In the genomic region with DNA sequence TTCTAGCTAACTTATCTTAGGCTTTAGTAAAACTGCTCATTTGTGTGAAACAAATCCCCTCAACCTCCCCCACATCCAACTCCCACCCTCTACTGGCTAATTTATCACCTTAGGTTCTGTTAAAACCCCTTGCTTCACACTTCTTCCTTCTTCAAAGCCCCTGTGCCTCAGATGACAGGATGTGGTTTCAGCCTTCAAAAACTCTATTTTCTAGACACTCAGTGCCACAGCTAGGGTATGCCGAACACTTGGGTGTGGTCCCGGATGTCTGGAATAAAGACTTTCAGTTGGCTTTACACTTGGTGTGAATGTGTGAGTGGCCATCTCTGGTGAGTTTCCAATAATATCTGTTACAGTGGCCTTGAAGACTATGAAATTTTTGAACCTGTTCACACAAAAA, we compare ENCODE assay signal across 18 mouse cellular contexts. TPM values are rescaled to one million over a fixed set of nuclear protein-coding genes. Genes with fewer than 3 reads are reported as not detected.
DNase-seq lines count a peak whose midpoint lies in the region; ATAC-seq lines count a peak whose summit lies in the region.
"Had no signal": no experiment of that assay in that cellular context is flagged by ENCODE, and none has a peak within 500 bp of the region (broad histone marks: within the 10 kb centered on the region; RNA-seq: fewer than 3 reads in every experiment).

No protein-coding gene starts in this region.

- H3K27ac ChIP-seq in forebrain, embryonic 12.5 days, result no peak overlapping the region
- H3K27ac ChIP-seq: embryonic facial prominence, embryonic 12.5 days; gastrocnemius, adult 2 months; heart, embryonic 13.5 days; hindbrain, embryonic 13.5 days; liver, embryonic 14.5 days had no signal

- 95% methylated on average over 2 of the region's 2 CpGs for WGBS in forebrain, embryonic 12.5 days

- H3K27me3 ChIP-seq in forebrain, embryonic 12.5 days, result no peaks in the 10 kb centered on the region
- H3K27me3 ChIP-seq: embryonic facial prominence, embryonic 12.5 days; heart, embryonic 13.5 days; hindbrain, embryonic 13.5 days had no signal

- DNase-seq in CD4-positive, CD25-positive, alpha-beta regulatory T cell, adult 2 months (ENCODE audit: low read depth, low spot score), result peak; percentile 84
- DNase-seq in T-cell, adult 2 months (ENCODE audit: low spot score), result peak; percentile 90
- peak; percentile 77 to 81 for DNase-seq in natural killer cell, adult 2 months (ENCODE audit: low spot score in 2 of 2)
- peak; percentile 69 to 70 for DNase-seq in thymus, postnatal 10 days (ENCODE audit: low spot score in 2 of 2)
- DNase-seq in left cerebral cortex, postnatal 4 days, result no peak
- DNase-seq: cerebellum, postnatal 10 days; gastrocnemius, adult 2 months had no signal

- no peaks in the 10 kb centered on the region for H3K9me3 ChIP-seq in forebrain, embryonic 12.5 days
- H3K9me3 ChIP-seq: embryonic facial prominence, embryonic 12.5 days; heart, embryonic 13.5 days; hindbrain, embryonic 13.5 days had no signal

- no peaks in the 10 kb centered on the region for H3K4me1 ChIP-seq in forebrain, embryonic 12.5 days
- H3K4me1 ChIP-seq: embryonic facial prominence, embryonic 12.5 days; heart, embryonic 13.5 days; hindbrain, embryonic 13.5 days had no signal

- no peak overlapping the region for H3K4me3 ChIP-seq in forebrain, embryonic 12.5 days (replicated peaks)
- H3K4me3 ChIP-seq: embryonic facial prominence, embryonic 12.5 days; gastrocnemius, adult 2 months; heart, embryonic 13.5 days; hindbrain, embryonic 13.5 days; myocyte had no signal

- intact Hi-C loops in left cerebral cortex, postnatal 4 days (cut with DNase I), result no loop called here

- H3K4me2 ChIP-seq in forebrain, embryonic 12.5 days, result no peak overlapping the region
- H3K4me2 ChIP-seq: embryonic facial prominence, embryonic 12.5 days; heart, embryonic 13.5 days; hindbrain, embryonic 13.5 days had no signal

- no peak overlapping the region for H3K9ac ChIP-seq in forebrain, embryonic 12.5 days
- H3K9ac ChIP-seq: embryonic facial prominence, embryonic 12.5 days; heart, embryonic 13.5 days; hindbrain, embryonic 13.5 days; liver, embryonic 14.5 days had no signal

- no peak for ATAC-seq in megakaryocyte-erythroid progenitor cell, adult 5-6 weeks (replicated peaks; ENCODE audit: low FRiP score, low TSS enrichment, poor library complexity, severe bottlenecking)
- ATAC-seq in forebrain, embryonic 12.5 days (ENCODE audit: low FRiP score), result no peak

- H3K36me3 ChIP-seq in forebrain, embryonic 12.5 days (replicated peaks), result no peaks in the 10 kb centered on the region
- H3K36me3 ChIP-seq: embryonic facial prominence, embryonic 12.5 days; heart, embryonic 13.5 days; hindbrain, embryonic 13.5 days had no signal

RNA-seq across cellular contexts. Expression of a gene that starts 4.8 kb away (rescaled TPM):
- total RNA-seq in left cerebral cortex, postnatal 4 days (2021), result under 1 TPM in 1 of 2 experiments, not detected in 1; 0.42 TPM
- 21.0 TPM in 1 of 2 replicates, not detected in the other for total RNA-seq in megakaryocyte-erythroid progenitor cell, adult 5-6 weeks (2014; fragmentation: Nextera tagmentation)
- total RNA-seq in megakaryocyte-erythroid progenitor cell, adult 5-6 weeks (2017), result 0.14 TPM in 1 of 2 replicates, not detected in the other
- polyA plus RNA-seq in forebrain, embryonic 12.5 days (2016; fragmentation: Nextera tagmentation; extraction: Ambion mirVana), result not detected in 2 replicates
- polyA plus RNA-seq: embryonic facial prominence, embryonic 12.5 days; forebrain, embryonic 11.5 days; hindbrain, embryonic 13.5 days had no signal

RNA-seq across cellular contexts. Expression of a gene that starts 38.5 kb away (rescaled TPM):
- total RNA-seq in left cerebral cortex, postnatal 4 days (2021), result not detected
- total RNA-seq in megakaryocyte-erythroid progenitor cell, adult 5-6 weeks (2014; fragmentation: Nextera tagmentation), result not detected in 2 replicates
- total RNA-seq in megakaryocyte-erythroid progenitor cell, adult 5-6 weeks (2017), result 1.4 TPM in 1 of 2 replicates, not detected in the other
- not detected in 2 replicates for polyA plus RNA-seq in forebrain, embryonic 12.5 days (2016; fragmentation: Nextera tagmentation; extraction: Ambion mirVana)
- total RNA-seq: gastrocnemius, adult 2 months; layer of hippocampus, adult 8-10 months; left cerebral cortex, postnatal 10 days had no signal
- polyA plus RNA-seq: brain, embryonic 14.5 days; embryonic facial prominence, embryonic 12.5 days; forebrain, embryonic 11.5 days; heart, embryonic 13.5 days; hindbrain, embryonic 13.5 days; myocyte had no signal
